Comparison of ENCODE assay signal across 14 mouse cellular contexts in the genomic region with DNA sequence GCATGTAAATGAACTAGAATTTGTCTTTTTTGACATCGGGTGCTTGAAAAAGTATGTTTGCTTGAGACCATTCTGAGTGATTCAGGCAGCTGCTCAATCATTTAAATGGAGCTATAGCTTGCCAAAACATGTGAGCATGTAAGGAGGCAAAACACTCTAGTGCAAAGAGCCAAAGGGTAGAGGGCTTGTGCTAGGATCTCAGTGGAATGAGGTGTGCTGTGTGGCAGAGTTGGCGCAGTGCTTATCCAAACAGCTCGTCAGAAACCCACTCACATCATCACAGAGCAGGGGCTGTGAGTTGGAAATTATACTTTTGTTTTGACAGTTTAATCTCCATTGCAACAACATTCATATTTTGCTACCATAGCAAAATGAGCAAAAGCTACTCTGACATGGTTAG.
"Had no signal": no experiment of that assay in that cellular context is flagged by ENCODE, and none has a peak within 500 bp of the region (broad histone marks: within the 10 kb centered on the region; RNA-seq: fewer than 3 reads in every experiment).

No protein-coding gene starts in this region.

- H3K4me2 ChIP-seq: liver, embryonic 12.5 days; midbrain, embryonic 11.5 days; midbrain, embryonic 13.5 days; midbrain, embryonic 15.5 days; neural tube, embryonic 12.5 days; stomach, embryonic 15.5 days had no signal

- H3K4me1 ChIP-seq: liver, embryonic 12.5 days; midbrain, embryonic 13.5 days; midbrain, embryonic 15.5 days; neural tube, embryonic 12.5 days; stomach, embryonic 15.5 days had no signal

- H3K36me3 ChIP-seq: liver, embryonic 12.5 days; midbrain, embryonic 13.5 days; midbrain, embryonic 15.5 days; neural tube, embryonic 12.5 days; stomach, embryonic 15.5 days had no signal

- DNase-seq: lung, adult 2 months; right cerebral cortex, postnatal 14 days; thymus, adult 2 months; thymus, postnatal 25 days; thymus, postnatal 4 days had no signal

- H3K9ac ChIP-seq: liver, embryonic 12.5 days; liver, embryonic 14.5 days; midbrain, embryonic 13.5 days; midbrain, embryonic 15.5 days; neural tube, embryonic 12.5 days; stomach, embryonic 15.5 days had no signal

- ATAC-seq: liver, embryonic 12.5 days; midbrain, embryonic 13.5 days; midbrain, embryonic 15.5 days had no signal

- H3K9me3 ChIP-seq: liver, embryonic 12.5 days; megakaryocyte, embryonic 14.5 days; midbrain, embryonic 13.5 days; midbrain, embryonic 15.5 days; neural tube, embryonic 12.5 days; stomach, embryonic 15.5 days had no signal

- H3K4me3 ChIP-seq: liver, embryonic 12.5 days; megakaryocyte, embryonic 14.5 days; midbrain, embryonic 13.5 days; midbrain, embryonic 15.5 days; neural tube, embryonic 12.5 days; stomach, embryonic 15.5 days had no signal

- H3K27ac ChIP-seq: liver, embryonic 12.5 days; liver, embryonic 14.5 days; midbrain, embryonic 13.5 days; midbrain, embryonic 15.5 days; neural tube, embryonic 12.5 days; stomach, embryonic 15.5 days; stomach, postnatal 0 days had no signal

- H3K27me3 ChIP-seq: liver, embryonic 12.5 days; megakaryocyte, embryonic 14.5 days; midbrain, embryonic 13.5 days; midbrain, embryonic 15.5 days; neural tube, embryonic 12.5 days; stomach, embryonic 15.5 days had no signal
